Mouse (Mus musculus) midbrain, embryonic 14.5 days (tissue): ENCODE results near the gene Slc27a2. TPM values are rescaled to one million over a fixed set of nuclear protein-coding genes. Genes with fewer than 3 reads are reported as not detected.
A peak's percentile ranks its signal among the peaks of the same experiment; 100 is the strongest.

Experiments
- ATAC-seq: fragments of 200-750 bp; cut with Nextera tagmentation; 2 replicates; pipeline ENCODE4 v1.8.0; 2017; ENCODE audit warnings: moderate number of reproducible peaks, moderate library complexity; ENCODE audit not compliant: low FRiP score, low TSS enrichment
- DNase-seq: peaks from one replicate; pipeline ENCODE4 v3.0.0-alpha.2; 2015
- H3K27ac ChIP-seq: fragments of 300-500 bp; sonication (generic); replicated peaks from 2 replicates; pipeline ENCODE4 v1.5.1; 2014; ENCODE audit warnings: mild to moderate bottlenecking, low read depth, low read length, moderate library complexity
- H3K27me3 ChIP-seq: fragments of 300-500 bp; sonication (generic); 2 replicates; pipeline ENCODE4 v1.6.1; 2014; ENCODE audit warnings: low read length, control low read depth, mixed read lengths; ENCODE audit not compliant: control insufficient read depth, insufficient read depth
- H3K36me3 ChIP-seq: fragments of 300-500 bp; sonication (generic); 2 replicates; pipeline ENCODE4 v1.6.1; 2014; ENCODE audit warnings: low read length, control low read depth; ENCODE audit not compliant: control insufficient read depth, insufficient read depth
- H3K4me1 ChIP-seq: fragments of 300-500 bp; sonication (generic); 2 replicates; pipeline ENCODE4 v1.6.1; 2014; ENCODE audit warnings: mild to moderate bottlenecking, antibody characterized with exemption, low read length, control low read depth; ENCODE audit not compliant: control insufficient read depth, insufficient read depth
- H3K4me2 ChIP-seq: fragments of 300-500 bp; sonication (generic); 2 replicates; pipeline ENCODE4 v1.6.1; 2014; ENCODE audit warnings: mild to moderate bottlenecking, low read length, moderate library complexity
- H3K4me3 ChIP-seq: fragments of 300-500 bp; sonication (generic); replicated peaks from 2 replicates; pipeline ENCODE4 v1.5.1; 2014; ENCODE audit warnings: low read depth, low read length
- H3K9ac ChIP-seq: fragments of 300-500 bp; sonication (generic); replicated peaks from 2 replicates; pipeline ENCODE4 v1.6.1; 2014; ENCODE audit warnings: mild to moderate bottlenecking, low read length, moderate library complexity
- H3K9me3 ChIP-seq: fragments of 300-500 bp; sonication (generic); 2 replicates; pipeline ENCODE4 v1.6.1; 2016; ENCODE audit warnings: low read length, control low read depth, mixed read lengths; ENCODE audit not compliant: control insufficient read depth
- WGBS: fragments of 180-500 bp; shearing (Covaris S2); extraction: QIAGEN DNeasy Blood & Tissue Kit; methylation state at CpG from one replicate; pipeline ENCODE4 v1.1.7; 2014; 5-methylcytosine and 5-hydroxymethylcytosine counted together
- polyA plus RNA-seq: library from polyadenylated mRNA; unstranded; fragments of >200 nt; fragmentation: Nextera tagmentation; extraction: Ambion mirVana; gene quantifications from 2 replicates; pipeline ENCODE4 v1.2.1, GENCODE M21; 2014

The Slc27a2 gene
- polyA plus RNA-seq, 1 experiment from 2014 or later = 10.5 TPM

GRCm38 (mm10) chr2:126591304-126591703, 39.1 kb downstream of the Slc27a2 start:
- WGBS = 93% methylated on average over 4 of the region's 4 CpGs

DNA sequence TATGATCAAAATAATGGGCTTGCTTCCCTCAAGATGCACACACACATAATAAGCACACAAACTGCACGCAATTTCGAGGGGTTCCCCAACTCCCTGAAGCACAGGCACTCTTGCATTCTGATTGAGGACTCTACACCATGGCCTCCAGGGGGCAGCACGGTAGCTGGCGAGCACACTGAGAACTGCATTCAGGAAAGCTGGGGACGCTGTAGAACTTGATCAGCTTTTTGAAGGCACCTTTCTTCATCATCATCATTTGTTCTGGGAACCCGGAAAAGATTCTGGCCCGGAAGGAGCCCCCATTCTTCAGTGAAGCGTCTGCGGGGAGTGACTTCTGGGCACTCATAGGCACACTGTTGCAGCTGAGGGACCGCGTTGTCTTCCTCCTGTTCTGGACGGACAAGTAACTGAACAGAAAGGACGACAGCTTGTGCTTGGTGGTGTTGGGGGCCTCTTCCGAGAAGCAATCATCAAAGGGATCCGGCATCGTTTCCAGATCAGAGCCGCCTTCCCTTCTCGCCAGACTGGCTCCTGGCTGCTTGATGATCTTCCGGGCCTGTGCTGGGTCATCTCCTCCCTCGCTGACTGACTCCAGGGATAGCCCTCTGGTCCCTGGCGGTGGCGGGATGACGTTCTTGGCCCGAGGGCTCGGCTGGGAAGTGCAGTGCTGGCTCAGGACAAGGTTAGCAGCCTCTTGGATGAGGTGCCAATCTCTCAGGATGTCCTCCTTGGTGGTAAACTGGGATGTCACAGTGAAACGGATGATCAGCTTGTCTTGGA, 41.8 kb downstream of the Slc27a2 start:
- WGBS = 34% methylated on average over 26 of the region's 26 CpGs
- no peak overlapping the region for H3K9ac ChIP-seq
- H3K4me1 ChIP-seq = no peaks in the 10 kb centered on the region
- H3K9me3 ChIP-seq = no peaks in the 10 kb centered on the region
- peak overlapping the region; percentile 52 for H3K4me2 ChIP-seq
- H3K36me3 ChIP-seq = no peaks in the 10 kb centered on the region
- ATAC-seq (peak; percentile 60; the same call in 1 of the 2 replicates), DNase-seq (peak; percentile 87)
- H3K27ac ChIP-seq = no peak overlapping the region
- no peaks in the 10 kb centered on the region for H3K27me3 ChIP-seq
- peak overlapping the region; percentile 19; the same call in 1 of the 2 replicates for H3K4me3 ChIP-seq

More at GRCm38 (mm10) chr2:126591304-126591703, 39.1 kb downstream of the Slc27a2 start:
- Histone ChIP-seq H3K36me3 (no peaks in the 10 kb centered on the region), H3K4me1 (no peaks in the 10 kb centered on the region), H3K9me3 (no peaks in the 10 kb centered on the region), H3K27me3 (no peaks in the 10 kb centered on the region), H3K9ac (no peak overlapping the region), H3K27ac (no peak overlapping the region), H3K4me2 (no peak overlapping the region), H3K4me3 (no peak overlapping the region)
- DNase-seq = no peak
- no peak for ATAC-seq

DNA sequence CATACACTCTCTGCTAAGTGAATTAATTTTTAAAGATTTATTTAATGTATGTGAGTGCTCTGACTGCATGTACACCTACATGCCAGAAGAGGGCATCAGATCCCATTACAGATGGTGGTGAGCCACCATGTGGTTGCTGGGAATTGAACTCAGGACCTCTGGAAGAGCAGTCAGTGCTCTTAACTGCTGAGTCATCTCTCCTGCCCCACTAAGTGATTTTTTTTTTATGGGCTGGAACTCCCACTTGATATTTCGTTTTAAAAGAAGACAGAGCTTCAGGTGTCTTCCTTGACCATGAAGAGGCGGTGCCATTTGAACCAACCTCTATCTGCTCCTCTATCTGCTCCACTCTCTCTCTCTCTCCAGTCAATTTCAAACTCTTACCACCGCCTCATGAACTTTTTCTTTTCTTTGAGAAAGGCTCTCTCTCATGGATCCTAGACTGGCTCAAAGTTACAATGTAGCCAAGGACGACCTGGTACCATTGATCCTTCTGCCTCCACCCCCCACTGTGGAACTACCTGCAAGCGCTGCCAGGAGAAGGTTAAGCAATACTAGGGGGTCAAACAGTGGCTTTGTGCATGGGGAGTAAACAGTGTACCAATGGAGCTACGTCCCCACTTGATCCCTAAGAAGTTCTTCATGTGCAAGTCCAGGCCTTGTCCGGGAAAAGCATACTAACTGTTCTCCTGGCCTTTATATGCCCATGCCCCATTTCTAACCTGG, 44.3 kb downstream of the Slc27a2 start:
- Histone ChIP-seq H3K9me3 (no peaks in the 10 kb centered on the region), H3K27me3 (no peaks in the 10 kb centered on the region), H3K36me3 (no peaks in the 10 kb centered on the region), H3K27ac (no peak overlapping the region), H3K9ac (no peak overlapping the region), H3K4me3 (no peak overlapping the region), H3K4me2 (no peak overlapping the region), H3K4me1 (no peaks in the 10 kb centered on the region)
- ATAC-seq = no peak
- WGBS = 94% methylated on average over 7 of the region's 7 CpGs
- no peak for DNase-seq

- no peaks in the 10 kb centered on the region for H3K36me3 ChIP-seq
- H3K27me3 ChIP-seq = no peaks in the 10 kb centered on the region
- ATAC-seq (no peak), DNase-seq (no peak)
- no peak overlapping the region for H3K4me2 ChIP-seq
- H3K9ac ChIP-seq = no peak overlapping the region
- no peaks in the 10 kb centered on the region for H3K9me3 ChIP-seq
- no peaks in the 10 kb centered on the region for H3K4me1 ChIP-seq
- H3K27ac ChIP-seq = no peak overlapping the region
- 74% methylated on average over 20 of the region's 20 CpGs for WGBS
- H3K4me3 ChIP-seq = no peak overlapping the region
These were observed 45.4 kb downstream of the Slc27a2 start for GRCm38 (mm10) chr2:126597279-126598241.

DNA sequence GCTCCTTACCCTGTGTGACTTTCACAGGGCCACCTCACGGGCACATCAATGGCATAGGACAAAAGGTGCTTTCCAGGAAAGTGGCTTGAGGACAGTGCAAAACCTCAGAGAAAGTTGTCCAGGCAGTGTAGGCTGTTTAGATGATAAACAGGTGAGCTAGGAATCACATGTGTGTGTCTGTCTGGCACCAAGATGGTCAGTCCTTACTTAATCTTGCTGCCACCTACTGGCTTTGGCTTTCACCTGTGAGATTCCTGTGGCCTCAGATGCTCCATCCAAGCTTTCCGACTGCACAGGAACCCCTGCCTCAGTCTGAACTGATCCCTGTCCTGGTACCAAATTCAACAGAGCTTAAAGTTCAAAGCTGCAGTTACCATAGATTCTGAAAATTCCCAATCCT, 46.2 kb downstream of the Slc27a2 start:
- H3K27ac ChIP-seq = no peak overlapping the region
- no peaks in the 10 kb centered on the region for H3K36me3 ChIP-seq
- H3K4me3 ChIP-seq = no peak overlapping the region
- H3K4me1 ChIP-seq = no peaks in the 10 kb centered on the region
- WGBS = 40% methylated on average over 2 of the region's 2 CpGs
- no peaks in the 10 kb centered on the region for H3K9me3 ChIP-seq
- DNase-seq (no peak), ATAC-seq (no peak)
- no peak overlapping the region for H3K4me2 ChIP-seq
- no peak overlapping the region for H3K9ac ChIP-seq
- H3K27me3 ChIP-seq = no peaks in the 10 kb centered on the region

- Histone ChIP-seq H3K9me3 (no peaks in the 10 kb centered on the region), H3K9ac (no peak overlapping the region), H3K27ac (no peak overlapping the region), H3K27me3 (no peaks in the 10 kb centered on the region), H3K4me3 (no peak overlapping the region), H3K4me2 (no peak overlapping the region), H3K4me1 (no peaks in the 10 kb centered on the region), H3K36me3 (no peaks in the 10 kb centered on the region)
- ATAC-seq (no peak), DNase-seq (peak; percentile 44)
- 19% methylated on average over 3 of the region's 3 CpGs for WGBS
These were observed 46.8 kb downstream of the Slc27a2 start for GRCm38 (mm10) chr2:126599005-126599404.

GRCm38 (mm10) chr2:126600533-126600932, 48.3 kb downstream of the Slc27a2 start:
- H3K36me3 ChIP-seq = no peaks in the 10 kb centered on the region
- H3K9me3 ChIP-seq = no peaks in the 10 kb centered on the region
- H3K9ac ChIP-seq = no peak overlapping the region
- 78% methylated on average over 14 of the region's 14 CpGs for WGBS
- no peaks in the 10 kb centered on the region for H3K4me1 ChIP-seq
- DNase-seq = no peak
- no peak overlapping the region for H3K4me2 ChIP-seq
- H3K4me3 ChIP-seq = no peak overlapping the region
- ATAC-seq = no peak
- no peak overlapping the region for H3K27ac ChIP-seq
- no peaks in the 10 kb centered on the region for H3K27me3 ChIP-seq

DNA sequence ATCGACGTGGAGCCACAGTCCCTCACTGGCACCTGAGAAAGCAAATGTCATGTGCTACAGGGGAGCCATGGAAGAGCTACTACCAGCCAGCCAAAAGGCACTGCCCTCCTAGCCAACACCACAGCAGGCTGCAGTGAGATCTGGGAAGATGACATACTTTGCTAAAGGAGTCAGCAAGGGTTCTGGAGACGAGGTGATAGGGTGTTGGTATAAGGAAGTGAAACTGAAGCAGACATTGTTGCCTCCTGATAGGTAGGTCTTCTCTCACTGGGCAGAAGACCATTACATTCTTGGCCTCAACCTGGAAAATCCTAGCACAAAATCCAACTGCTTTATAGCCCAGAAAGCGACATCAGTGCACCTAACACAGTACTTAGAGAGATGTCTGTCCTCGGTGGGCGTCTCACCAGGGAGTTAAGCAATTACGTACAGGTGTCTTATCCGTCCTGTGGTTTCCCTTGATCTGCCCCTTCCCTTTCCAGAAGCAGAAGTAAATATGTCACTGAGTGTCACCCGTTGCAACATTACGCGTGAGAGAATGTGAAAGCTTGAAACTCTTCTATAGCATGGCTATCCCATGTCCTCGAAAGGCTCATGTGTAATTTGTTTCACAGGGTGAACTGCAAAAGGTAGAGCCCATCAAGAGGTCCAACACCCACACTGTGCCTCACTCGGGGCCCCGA, 49.9 kb downstream of the Slc27a2 start:
- no peak overlapping the region for H3K9ac ChIP-seq
- H3K9me3 ChIP-seq = no peaks in the 10 kb centered on the region
- H3K27me3 ChIP-seq = no peaks in the 10 kb centered on the region
- no peak overlapping the region for H3K4me3 ChIP-seq
- H3K4me2 ChIP-seq = no peak overlapping the region
- H3K4me1 ChIP-seq = no peaks in the 10 kb centered on the region
- no peak for ATAC-seq
- H3K36me3 ChIP-seq = no peaks in the 10 kb centered on the region
- no peak overlapping the region for H3K27ac ChIP-seq
- DNase-seq = no peak
- 92% methylated on average over 14 of the region's 14 CpGs for WGBS
